Mouse (Mus musculus): ENCODE results near the gene Lyve1. TPM values are rescaled to one million over a fixed set of nuclear protein-coding genes. Genes with fewer than 3 reads are reported as not detected.

Gene Lyve1
- total and polyA plus RNA-seq, 3 experiments, result 17.4 to 31.0 (median 28.0) TPM

GRCm38 (mm10) chr7:110834522-110834921, 28.5 kb downstream of the Lyve1 start:
- no peak overlapping the region for H3K4me3 ChIP-seq
- intact Hi-C loops (cut with DNase I), result no loop called here
- no peak overlapping the region for H3K9ac ChIP-seq (ENCODE audit: low read depth, low read length)
- no peaks in the 10 kb centered on the region for H3K27me3 ChIP-seq (ENCODE audit: control insufficient read depth, insufficient read depth, low read length)
- H3K79me2 ChIP-seq (replicated peaks; ENCODE audit: control insufficient read depth, insufficient read depth, low read length), result peaks cover 3% of the 10 kb centered on the region; the same call in 1 of the 2 replicates
- no peak for DNase-seq
- TF ChIP-seq CTCF (IDR thresholded peaks at IDR 0.05), result no peak
- TF ChIP-seq POLR2A (IDR thresholded peaks at IDR 0.05; ENCODE audit: insufficient read depth, low read depth, low read length), result no peak
- no peak for TF ChIP-seq EP300 (IDR thresholded peaks at IDR 0.05; ENCODE audit: insufficient read depth, low read depth, low read length)
- H3K36me3 ChIP-seq (ENCODE audit: control insufficient read depth, insufficient read depth, low read length), result peaks cover 12% of the 10 kb centered on the region
- H3K27ac ChIP-seq, result no peak overlapping the region
- peaks cover 3% of the 10 kb centered on the region for H3K4me1 ChIP-seq (ENCODE audit: control insufficient read depth, insufficient read depth, low read length)
- WGBS, result 32% methylated on average over 3 of the region's 3 CpGs

GRCm38 (mm10) chr7:110834018-110834417, 29.0 kb downstream of the Lyve1 start:
- H3K4me1 ChIP-seq (ENCODE audit: control insufficient read depth, insufficient read depth, low read length), result peaks cover 3% of the 10 kb centered on the region
- H3K27ac ChIP-seq, result no peak overlapping the region
- H3K27me3 ChIP-seq (ENCODE audit: control insufficient read depth, insufficient read depth, low read length), result no peaks in the 10 kb centered on the region
- peaks cover 12% of the 10 kb centered on the region for H3K36me3 ChIP-seq (ENCODE audit: control insufficient read depth, insufficient read depth, low read length)
- intact Hi-C loops (cut with DNase I), result no loop called here
- H3K9ac ChIP-seq (ENCODE audit: low read depth, low read length), result no peak overlapping the region
- 98% methylated on average over 1 of the region's 1 CpGs for WGBS
- no peak for TF ChIP-seq EP300 (IDR thresholded peaks at IDR 0.05; ENCODE audit: insufficient read depth, low read depth, low read length)
- TF ChIP-seq POLR2A (IDR thresholded peaks at IDR 0.05; ENCODE audit: insufficient read depth, low read depth, low read length), result no peak
- TF ChIP-seq CTCF (IDR thresholded peaks at IDR 0.05), result no peak
- peaks cover 3% of the 10 kb centered on the region; the same call in 1 of the 2 replicates for H3K79me2 ChIP-seq (replicated peaks; ENCODE audit: control insufficient read depth, insufficient read depth, low read length)
- DNase-seq, result no peak
- H3K4me3 ChIP-seq, result no peak overlapping the region

GRCm38 (mm10) chr7:110833024-110833423, 30.0 kb downstream of the Lyve1 start:
- Histone ChIP-seq H3K9ac (ENCODE audit: low read depth, low read length) (no peak overlapping the region), H3K4me1 (ENCODE audit: control insufficient read depth, insufficient read depth, low read length) (peaks cover 3% of the 10 kb centered on the region), H3K4me3 (no peak overlapping the region), H3K27me3 (ENCODE audit: control insufficient read depth, insufficient read depth, low read length) (no peaks in the 10 kb centered on the region), H3K79me2 (replicated peaks; ENCODE audit: control insufficient read depth, insufficient read depth, low read length) (peaks cover 2% of the 10 kb centered on the region; the same call in 1 of the 2 replicates), H3K27ac (peak overlapping the region; percentile 48), H3K36me3 (ENCODE audit: control insufficient read depth, insufficient read depth, low read length) (peaks cover 12% of the 10 kb centered on the region)
- 32% methylated on average over 1 of the region's 1 CpGs for WGBS
- TF ChIP-seq EP300 (IDR thresholded peaks at IDR 0.05; ENCODE audit: insufficient read depth, low read depth, low read length) (0 out of 2 replicates have a peak, but pooled peaks have one; percentile 26), POLR2A (IDR thresholded peaks at IDR 0.05; ENCODE audit: insufficient read depth, low read depth, low read length) (no peak), CTCF (IDR thresholded peaks at IDR 0.05) (no peak)
- no peak for DNase-seq
- intact Hi-C loops (cut with DNase I), result no loop called here

DNA sequence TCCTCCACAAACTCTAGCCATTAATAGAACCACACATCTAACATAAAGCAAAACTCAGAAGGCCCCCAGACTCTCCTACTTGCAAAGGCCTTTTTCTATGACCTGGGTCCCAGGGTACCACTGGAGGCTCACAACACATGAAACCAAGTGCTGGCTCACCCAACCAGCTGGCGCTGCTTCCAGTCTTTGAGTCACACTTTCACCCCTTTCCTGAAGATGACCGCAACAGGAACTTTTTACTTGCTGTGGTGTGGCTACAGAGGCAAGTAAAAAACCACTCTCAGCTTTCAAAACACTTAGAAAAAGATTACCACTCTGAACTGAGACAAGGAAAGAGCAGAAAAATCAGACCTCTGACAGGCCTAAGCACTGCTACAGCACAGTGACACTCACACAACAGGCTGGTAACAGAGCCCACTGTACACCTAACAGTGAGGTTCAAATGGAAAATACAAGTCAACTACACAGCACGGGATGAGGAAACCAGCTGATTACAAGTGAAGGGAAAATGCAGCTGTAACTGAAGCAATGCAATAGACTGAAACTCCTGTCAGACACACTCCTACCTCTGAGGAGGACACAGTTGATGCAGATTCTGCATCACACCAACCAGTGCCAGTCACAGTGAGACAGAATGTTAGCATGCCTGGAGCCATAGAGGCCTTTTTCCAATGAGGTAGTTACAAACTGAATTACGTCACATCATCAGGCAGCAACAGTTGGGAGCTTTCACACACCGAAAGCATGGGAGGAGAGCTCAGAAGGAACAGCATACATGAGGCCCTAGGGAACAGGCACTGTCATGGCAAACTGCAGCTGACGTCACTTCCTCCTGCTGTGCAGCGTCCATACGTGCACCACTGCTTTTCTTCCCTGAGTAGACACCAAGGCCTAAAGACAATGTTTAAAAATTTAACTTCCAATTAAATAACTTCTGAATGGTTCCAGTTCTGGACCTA, 38.8 kb downstream of the Lyve1 start:
- Histone ChIP-seq H3K9ac (ENCODE audit: low read depth, low read length) (no peak overlapping the region), H3K27me3 (ENCODE audit: control insufficient read depth, insufficient read depth, low read length) (no peaks in the 10 kb centered on the region), H3K27ac (no peak overlapping the region), H3K4me1 (ENCODE audit: control insufficient read depth, insufficient read depth, low read length) (peaks cover 8% of the 10 kb centered on the region), H3K36me3 (ENCODE audit: control insufficient read depth, insufficient read depth, low read length) (peaks cover 9% of the 10 kb centered on the region), H3K79me2 (replicated peaks; ENCODE audit: control insufficient read depth, insufficient read depth, low read length) (no peaks in the 10 kb centered on the region), H3K4me3 (no peak overlapping the region)
- TF ChIP-seq POLR2A (IDR thresholded peaks at IDR 0.05; ENCODE audit: insufficient read depth, low read depth, low read length), result no peak
- no peak for TF ChIP-seq CTCF (IDR thresholded peaks at IDR 0.05)
- no peak for TF ChIP-seq EP300 (IDR thresholded peaks at IDR 0.05; ENCODE audit: insufficient read depth, low read depth, low read length)
- peak in 1 of 2 experiments; percentile 37 for DNase-seq
- intact Hi-C loops (cut with DNase I), result no loop called here
- WGBS, result 70% methylated on average over 8 of the region's 8 CpGs

GRCm38 (mm10) chr7:110823593-110823992, 39.4 kb downstream of the Lyve1 start:
- no peak for DNase-seq
- intact Hi-C loops (cut with DNase I), result no loop called here
- Histone ChIP-seq H3K36me3 (ENCODE audit: control insufficient read depth, insufficient read depth, low read length) (peaks cover 9% of the 10 kb centered on the region), H3K4me1 (ENCODE audit: control insufficient read depth, insufficient read depth, low read length) (peaks cover 9% of the 10 kb centered on the region), H3K79me2 (replicated peaks; ENCODE audit: control insufficient read depth, insufficient read depth, low read length) (no peaks in the 10 kb centered on the region), H3K9ac (ENCODE audit: low read depth, low read length) (no peak overlapping the region), H3K27ac (no peak overlapping the region), H3K4me3 (no peak overlapping the region), H3K27me3 (ENCODE audit: control insufficient read depth, insufficient read depth, low read length) (no peaks in the 10 kb centered on the region)
- TF ChIP-seq CTCF (IDR thresholded peaks at IDR 0.05) (no peak), EP300 (IDR thresholded peaks at IDR 0.05; ENCODE audit: insufficient read depth, low read depth, low read length) (no peak), POLR2A (IDR thresholded peaks at IDR 0.05; ENCODE audit: insufficient read depth, low read depth, low read length) (no peak)
- WGBS, result 64% methylated on average over 4 of the region's 4 CpGs

- Histone ChIP-seq H3K4me3 (no peak overlapping the region), H3K36me3 (ENCODE audit: control insufficient read depth, insufficient read depth, low read length) (peaks cover 9% of the 10 kb centered on the region), H3K27me3 (ENCODE audit: control insufficient read depth, insufficient read depth, low read length) (no peaks in the 10 kb centered on the region), H3K27ac (no peak overlapping the region), H3K9ac (ENCODE audit: low read depth, low read length) (no peak overlapping the region), H3K4me1 (ENCODE audit: control insufficient read depth, insufficient read depth, low read length) (peaks cover 9% of the 10 kb centered on the region), H3K79me2 (replicated peaks; ENCODE audit: control insufficient read depth, insufficient read depth, low read length) (no peaks in the 10 kb centered on the region)
- intact Hi-C loops (cut with DNase I), result no loop called here
- TF ChIP-seq CTCF (IDR thresholded peaks at IDR 0.05) (no peak), POLR2A (IDR thresholded peaks at IDR 0.05; ENCODE audit: insufficient read depth, low read depth, low read length) (no peak), EP300 (IDR thresholded peaks at IDR 0.05; ENCODE audit: insufficient read depth, low read depth, low read length) (no peak)
- DNase-seq, result no peak
- 87% methylated on average over 8 of the region's 8 CpGs for WGBS
These were observed 40.0 kb downstream of the Lyve1 start for GRCm38 (mm10) chr7:110823076-110823475.
